Mouse (Mus musculus) lung, postnatal 36 days (tissue): ENCODE measurements around the gene Nubp2.
A peak's percentile ranks its signal among the peaks of the same experiment; 100 is the strongest.

Source experiments
- DNase-seq: peaks from one replicate; pipeline ENCODE4 v3.0.0; 2022; ENCODE audit warnings: mixed read lengths

The Nubp2 gene

DNA sequence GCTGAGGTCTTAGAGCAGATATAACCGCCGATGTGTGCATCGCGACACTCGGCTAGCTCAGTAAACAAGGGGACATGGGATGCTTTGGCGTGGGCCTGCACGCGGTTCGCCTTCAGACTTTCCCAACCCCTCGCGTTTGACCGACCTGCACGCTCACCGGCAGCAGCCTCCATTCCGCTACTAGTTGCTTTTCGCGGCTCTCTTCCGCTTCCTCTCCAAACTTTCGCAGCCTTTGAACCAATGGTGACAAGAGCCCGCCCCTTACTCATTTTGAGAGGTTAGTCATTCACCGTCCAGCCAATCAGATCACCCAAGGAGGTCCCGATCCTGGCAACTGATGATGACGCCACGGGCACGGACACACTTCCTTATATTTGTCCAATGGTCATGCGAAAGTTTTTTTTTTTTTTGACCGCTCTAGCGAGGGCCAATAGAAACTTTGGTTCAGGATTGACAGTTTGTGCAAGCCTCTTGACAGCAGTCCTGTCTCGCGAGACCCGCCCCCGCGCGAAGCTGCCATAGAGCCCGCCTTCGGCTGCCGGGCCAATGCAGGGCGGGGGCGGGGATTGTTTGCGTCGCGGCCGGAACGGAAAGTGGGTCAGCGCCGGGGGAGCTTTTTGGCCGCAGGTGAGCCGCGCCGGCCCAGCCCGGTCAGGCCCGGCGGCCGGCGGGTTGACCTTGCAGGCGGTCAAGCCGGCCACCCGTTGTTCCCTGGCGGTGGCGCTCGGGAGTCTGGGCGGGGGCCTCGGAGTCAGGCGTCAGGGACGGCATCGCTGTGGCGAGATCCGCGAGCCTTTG is at the start of gene Nubp2, which contains the start of gene Spsb3:
Nubp2 (minus strand) TSS at position 216 of the 798 bp plus-strand sequence.
Spsb3 (plus strand) TSS at position 510 of the 798 bp plus-strand sequence.
- DNase-seq = peak; percentile 100

- DNase-seq = no peak
Observed at GRCm38 (mm10) chr17:24935666-24936065, 49.5 kb upstream of the Nubp2 start.

DNA sequence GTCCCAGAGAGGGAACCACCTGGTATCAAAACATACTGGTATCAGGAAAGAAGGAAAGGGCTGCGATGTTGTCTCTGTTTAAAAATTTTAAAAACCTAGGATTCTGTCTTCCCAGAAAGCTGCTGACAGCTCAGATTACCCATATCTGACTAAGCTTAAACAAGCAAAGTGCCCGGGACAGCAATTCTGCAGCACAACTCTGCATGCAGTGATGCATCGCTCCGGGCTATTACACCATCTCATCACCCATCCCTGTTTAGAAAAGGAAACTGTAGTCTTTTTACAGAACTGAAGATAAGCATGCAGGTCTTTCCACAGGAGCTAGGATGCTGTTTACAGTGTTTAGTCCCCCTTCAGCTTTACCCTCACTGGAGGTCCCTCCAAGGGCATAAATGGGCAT is 48.8 kb upstream of the Nubp2 start:
- DNase-seq = no peak

DNA sequence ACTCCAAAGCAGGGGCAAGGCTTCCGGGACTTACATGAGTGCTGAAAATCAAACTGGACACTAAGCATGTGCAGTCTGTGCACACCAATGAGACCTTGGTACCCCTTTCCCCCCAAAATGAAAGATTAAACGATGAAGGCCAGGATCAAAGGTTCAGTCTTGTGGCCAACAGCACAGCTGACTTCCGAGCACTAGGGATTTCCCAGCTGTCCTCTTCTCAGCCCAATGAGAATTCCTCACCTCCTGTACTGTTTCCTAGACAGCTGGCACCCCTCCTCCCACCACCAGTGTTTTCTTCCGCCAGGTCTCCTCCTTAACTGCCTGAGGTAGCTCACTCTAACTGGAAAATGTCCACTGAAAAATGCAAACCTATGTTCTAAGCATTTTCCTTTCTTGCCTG is 47.0 kb upstream of the Nubp2 start:
- no peak for DNase-seq

- DNase-seq = no peak
Observed at GRCm38 (mm10) chr17:24932431-24932830, 46.3 kb upstream of the Nubp2 start.

DNA sequence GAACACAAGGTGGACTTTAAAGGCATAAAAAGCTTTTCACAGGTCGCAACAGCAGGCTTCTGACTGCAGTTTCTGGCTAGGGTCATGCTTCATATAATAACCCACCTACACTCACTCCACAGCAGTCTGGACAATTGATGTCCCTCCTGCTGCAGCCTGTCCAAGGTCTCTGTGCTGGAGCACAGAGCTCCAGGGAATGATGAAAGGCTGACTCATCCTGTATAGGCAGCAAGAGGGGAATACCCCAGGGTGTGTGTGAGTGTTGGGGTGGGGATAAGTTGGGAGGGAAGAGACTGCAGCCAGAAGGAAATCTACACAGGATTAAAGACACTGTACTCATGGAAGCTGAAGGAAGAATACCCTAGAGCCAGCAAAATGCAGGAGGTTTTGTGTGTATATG is 43.4 kb upstream of the Nubp2 start:
- no peak for DNase-seq

DNA sequence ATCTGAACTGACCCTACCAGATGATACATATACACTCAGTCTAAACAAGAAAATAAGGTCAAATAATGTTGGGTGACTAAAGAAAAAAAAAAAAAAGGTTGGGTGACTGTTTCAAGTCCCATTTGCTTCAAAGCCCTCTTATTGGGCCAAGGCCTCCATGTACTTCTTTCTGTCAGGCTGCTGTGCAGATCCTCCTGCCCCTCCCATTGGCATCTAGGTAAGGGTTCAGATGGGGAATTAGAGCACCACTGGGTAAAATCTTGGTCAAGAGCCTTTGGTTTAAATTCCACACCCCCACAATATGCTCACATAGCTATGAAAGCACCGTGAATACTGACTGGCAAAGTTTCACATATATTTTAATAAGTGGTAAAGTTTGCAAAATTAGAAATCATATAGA is 37.1 kb upstream of the Nubp2 start:
- DNase-seq = no peak

- DNase-seq = no peak
Observed at GRCm38 (mm10) chr17:24913984-24914383, 27.8 kb upstream of the Nubp2 start.

GRCm38 (mm10) chr17:24907591-24907990 is 21.4 kb upstream of the Nubp2 start:
- DNase-seq = no peak

- no peak for DNase-seq
Observed at GRCm38 (mm10) chr17:24903767-24904166, 17.6 kb upstream of the Nubp2 start.

DNA sequence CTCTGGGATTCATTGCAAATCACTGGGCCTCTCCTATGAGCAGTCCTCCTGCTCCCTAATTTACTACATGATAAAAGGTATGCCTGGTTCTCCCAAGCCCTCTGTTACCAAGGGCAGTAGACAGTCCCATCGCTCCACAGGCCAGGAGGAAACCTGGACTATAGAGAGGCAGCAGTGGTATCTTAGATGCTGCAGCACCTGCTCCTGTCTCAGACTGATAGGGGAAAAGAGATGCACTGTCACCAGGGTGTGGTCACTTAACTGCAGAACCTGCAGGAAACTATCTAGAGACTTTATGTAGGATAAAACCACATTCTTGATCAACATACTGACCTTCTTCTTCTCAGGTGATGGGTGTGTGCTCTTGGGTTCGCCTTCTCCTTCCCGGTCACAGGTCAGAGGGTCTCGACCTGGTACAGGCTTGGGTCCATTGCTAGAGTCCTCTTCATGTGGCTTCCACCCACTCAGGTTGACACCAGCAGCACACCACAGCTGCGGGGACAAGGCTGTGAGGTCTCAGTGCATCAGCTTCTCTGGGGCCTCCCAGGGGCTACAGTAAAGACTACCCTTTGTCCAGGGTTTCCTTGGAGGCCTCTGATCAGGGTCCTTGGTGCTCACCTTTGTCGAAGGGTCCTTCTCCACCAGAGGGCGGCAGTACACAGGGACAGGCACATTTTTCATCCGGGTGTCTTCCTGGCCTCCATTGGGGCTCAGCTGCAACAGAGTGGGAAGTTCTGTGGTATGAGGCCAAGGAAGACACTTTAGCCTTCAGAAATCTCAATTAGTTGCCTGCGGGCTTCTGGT is 16.7 kb upstream of the Nubp2 start:
- DNase-seq = peak; percentile 45

- no peak for DNase-seq
Observed at GRCm38 (mm10) chr17:24902124-24902523, 16.0 kb upstream of the Nubp2 start.

DNA sequence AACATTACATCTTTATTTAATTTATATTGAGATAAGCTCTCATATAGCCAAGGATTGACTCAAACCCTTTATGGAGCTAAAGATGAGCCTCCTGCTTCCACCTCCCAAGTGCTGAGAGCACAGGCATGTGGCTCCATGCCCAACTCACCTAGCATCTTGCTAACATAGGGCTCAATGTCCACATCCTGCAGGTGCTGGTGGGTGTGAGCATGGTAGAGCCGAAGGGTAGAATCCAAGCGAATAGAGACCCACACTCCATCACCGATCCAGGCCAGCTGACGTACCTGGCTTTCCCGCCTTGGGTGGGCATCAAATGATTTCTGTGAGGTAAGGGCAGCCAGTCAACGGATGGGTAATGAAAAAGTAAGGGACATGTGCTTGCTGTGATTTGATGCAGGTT is 13.9 kb upstream of the Nubp2 start:
- no peak for DNase-seq

- no peak for DNase-seq
Observed at GRCm38 (mm10) chr17:24899153-24899552, 13.0 kb upstream of the Nubp2 start.

GRCm38 (mm10) chr17:24898041-24898854 is 12.1 kb upstream of the Nubp2 start:
- no peak for DNase-seq

- no peak for DNase-seq
Observed at GRCm38 (mm10) chr17:24897600-24897999, 11.5 kb upstream of the Nubp2 start.

GRCm38 (mm10) chr17:24896993-24897269 is 10.8 kb upstream of the Nubp2 start:
- no peak for DNase-seq

DNA sequence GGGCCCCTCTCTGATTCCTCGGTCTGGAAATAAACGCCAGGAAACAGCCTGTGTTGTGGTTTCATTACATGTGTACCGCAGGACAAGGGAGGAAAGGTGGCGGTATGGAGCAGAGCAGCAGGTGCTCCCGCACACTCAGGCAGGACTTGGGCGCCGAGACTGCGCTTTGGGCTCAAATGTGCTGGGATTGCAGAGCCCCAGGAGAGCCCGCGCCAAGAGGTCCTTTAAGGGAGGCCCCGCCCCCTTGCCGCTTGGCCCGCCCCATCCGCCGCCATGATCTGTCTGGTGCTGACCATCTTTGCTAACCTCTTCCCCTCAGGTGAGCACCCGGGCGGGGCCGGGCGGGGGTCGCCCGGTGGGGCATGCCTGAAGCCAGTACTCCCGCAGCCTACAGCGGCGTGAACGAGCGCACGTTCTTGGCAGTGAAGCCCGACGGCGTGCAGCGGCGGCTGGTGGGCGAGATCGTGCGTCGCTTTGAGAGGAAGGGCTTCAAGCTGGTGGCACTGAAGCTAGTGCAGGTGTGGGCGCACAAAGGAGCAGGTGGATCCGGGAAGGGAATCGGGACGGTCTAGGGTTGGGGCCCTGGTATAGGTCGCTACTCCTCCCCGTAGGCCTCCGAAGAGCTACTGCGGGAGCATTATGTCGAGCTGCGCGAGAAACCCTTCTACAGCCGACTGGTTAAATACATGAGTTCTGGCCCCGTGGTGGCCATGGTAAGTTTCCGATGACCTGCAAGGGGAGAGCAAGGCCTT is 10.3 kb upstream of the Nubp2 start, which contains the start of gene Nme3:
Nme3 (plus strand) TSS at position 260 of the 752 bp plus-strand sequence.
- peak; percentile 83 for DNase-seq

DNA sequence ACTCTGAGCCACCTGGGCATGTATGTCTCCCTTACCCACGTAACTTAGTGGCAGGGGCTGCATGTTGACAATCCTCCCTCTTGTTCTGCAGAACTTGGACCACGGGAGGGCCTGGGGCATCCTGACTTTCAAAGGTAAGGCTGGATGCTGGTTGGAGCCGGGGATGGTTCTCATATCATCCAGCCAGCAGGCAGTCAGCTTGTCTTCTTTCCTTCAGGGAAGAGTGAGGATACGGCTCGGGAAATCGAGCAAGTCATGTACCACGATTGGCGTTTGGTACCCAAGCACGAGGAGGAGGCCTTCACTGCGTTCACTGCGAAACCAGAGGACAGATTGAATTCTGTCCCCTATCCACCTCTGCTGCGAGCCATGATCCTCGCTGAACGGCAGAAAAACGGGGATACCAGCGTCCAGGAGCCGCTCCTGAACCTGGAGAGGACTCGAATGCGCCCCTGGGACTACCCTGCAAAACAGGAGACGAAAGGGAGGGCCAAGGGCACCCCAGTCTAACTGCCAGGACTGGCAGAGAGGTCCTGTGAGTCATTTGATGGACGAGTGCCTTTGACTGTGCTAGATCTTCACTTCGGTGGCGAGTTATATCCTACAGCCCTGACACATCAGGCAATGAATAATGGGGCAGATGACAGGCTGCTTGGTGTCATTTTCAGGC is 9.6 kb upstream of the Nubp2 start:
- no peak for DNase-seq

- DNase-seq = peak; percentile 88
Observed at GRCm38 (mm10) chr17:24894995-24895547, 8.9 kb upstream of the Nubp2 start, which contains the start of the genes Eme2 and Mrps34. Gene Eme2 (minus strand): TSS chr17:24895087. Gene Mrps34 (plus strand): TSS chr17:24895116.
